Mouse (Mus musculus): Measurements from ENCODE around the gene Mucl3. TPM values are rescaled to one million over a fixed set of nuclear protein-coding genes. Genes with fewer than 3 reads are reported as not detected.
A peak's percentile ranks its signal among the peaks of the same experiment; 100 is the strongest.

Mucl3 gene
- polyA plus RNA-seq, 1 experiment: not detected

- H3K27ac ChIP-seq (ENCODE audit: insufficient read depth, low read depth, low read length): no peak overlapping the region
- H3K4me1 ChIP-seq (ENCODE audit: control insufficient read depth, insufficient read depth, low read length): peaks cover 7% of the 10 kb centered on the region; the same call in 1 of the 2 replicates
- no peak overlapping the region for H3K4me3 ChIP-seq (ENCODE audit: insufficient read depth, low read depth, low read length)
- 81% methylated on average over 6 of the region's 6 CpGs for WGBS
- TF ChIP-seq CTCF (IDR thresholded peaks at IDR 0.05; ENCODE audit: insufficient read depth, low read depth, low read length) (no peak), POLR2A (IDR thresholded peaks at IDR 0.05; ENCODE audit: insufficient read depth, low read depth, low read length) (no peak)
These were observed 4.1 kb downstream of the Mucl3 start for GRCm38 (mm10) chr17:35639352-35639751.

- Histone ChIP-seq H3K4me1 (ENCODE audit: control insufficient read depth, insufficient read depth, low read length) (peaks cover 11% of the 10 kb centered on the region), H3K27ac (ENCODE audit: insufficient read depth, low read depth, low read length) (no peak overlapping the region), H3K4me3 (ENCODE audit: insufficient read depth, low read depth, low read length) (no peak overlapping the region)
- TF ChIP-seq POLR2A (IDR thresholded peaks at IDR 0.05; ENCODE audit: insufficient read depth, low read depth, low read length) (no peak), CTCF (IDR thresholded peaks at IDR 0.05; ENCODE audit: insufficient read depth, low read depth, low read length) (no peak)
- WGBS: 31% methylated on average over 14 of the region's 14 CpGs
These were observed 4.9 kb downstream of the Mucl3 start for GRCm38 (mm10) chr17:35638475-35639190.

- H3K27ac ChIP-seq (ENCODE audit: insufficient read depth, low read depth, low read length): no peak overlapping the region
- TF ChIP-seq CTCF (IDR thresholded peaks at IDR 0.05; ENCODE audit: insufficient read depth, low read depth, low read length): no peak
- TF ChIP-seq POLR2A (IDR thresholded peaks at IDR 0.05; ENCODE audit: insufficient read depth, low read depth, low read length): no peak
- no peak overlapping the region for H3K4me3 ChIP-seq (ENCODE audit: insufficient read depth, low read depth, low read length)
- 44% methylated on average over 5 of the region's 5 CpGs for WGBS
- peaks cover 13% of the 10 kb centered on the region for H3K4me1 ChIP-seq (ENCODE audit: control insufficient read depth, insufficient read depth, low read length)
These were observed 7.1 kb downstream of the Mucl3 start for GRCm38 (mm10) chr17:35636363-35636762.

GRCm38 (mm10) chr17:35635699-35636111 is 7.8 kb downstream of the Mucl3 start:
- peak overlapping the region; percentile 54 for H3K4me3 ChIP-seq (ENCODE audit: insufficient read depth, low read depth, low read length)
- no peak overlapping the region for H3K27ac ChIP-seq (ENCODE audit: insufficient read depth, low read depth, low read length)
- 2% methylated on average over 15 of the region's 15 CpGs for WGBS
- peaks cover 13% of the 10 kb centered on the region for H3K4me1 ChIP-seq (ENCODE audit: control insufficient read depth, insufficient read depth, low read length)
- TF ChIP-seq CTCF (IDR thresholded peaks at IDR 0.05; ENCODE audit: insufficient read depth, low read depth, low read length) (peak; percentile 63), POLR2A (IDR thresholded peaks at IDR 0.05; ENCODE audit: insufficient read depth, low read depth, low read length) (no peak)

GRCm38 (mm10) chr17:35635202-35635601 is 8.3 kb downstream of the Mucl3 start:
- WGBS: 91% methylated on average over 2 of the region's 3 CpGs

GRCm38 (mm10) chr17:35633992-35634391 is 9.5 kb downstream of the Mucl3 start:
- no peak overlapping the region for H3K4me3 ChIP-seq (ENCODE audit: insufficient read depth, low read depth, low read length)
- H3K4me1 ChIP-seq (ENCODE audit: control insufficient read depth, insufficient read depth, low read length): peaks cover 13% of the 10 kb centered on the region
- WGBS: 8% methylated on average over 1 of the region's 1 CpGs
- no peak overlapping the region for H3K27ac ChIP-seq (ENCODE audit: insufficient read depth, low read depth, low read length)
- TF ChIP-seq POLR2A (IDR thresholded peaks at IDR 0.05; ENCODE audit: insufficient read depth, low read depth, low read length) (no peak), CTCF (IDR thresholded peaks at IDR 0.05; ENCODE audit: insufficient read depth, low read depth, low read length) (0 out of 2 replicates have a peak, but pooled peaks have one; percentile 20)

More at GRCm38 (mm10) chr17:35635202-35635601, 8.3 kb downstream of the Mucl3 start:
- TF ChIP-seq POLR2A (IDR thresholded peaks at IDR 0.05; ENCODE audit: insufficient read depth, low read depth, low read length): no peak
- TF ChIP-seq CTCF (IDR thresholded peaks at IDR 0.05; ENCODE audit: insufficient read depth, low read depth, low read length): peak; percentile 23; the same call in 1 of the 2 replicates
- Histone ChIP-seq H3K27ac (ENCODE audit: insufficient read depth, low read depth, low read length) (no peak overlapping the region), H3K4me3 (ENCODE audit: insufficient read depth, low read depth, low read length) (no peak overlapping the region), H3K4me1 (ENCODE audit: control insufficient read depth, insufficient read depth, low read length) (peaks cover 13% of the 10 kb centered on the region)

GRCm38 (mm10) chr17:35626537-35626936 is 17.0 kb downstream of the Mucl3 start, which contains the start of gene Gm9573:
Gene Gm9573 (minus strand): TSS chr17:35626637.
- 87% methylated on average over 7 of the region's 7 CpGs for WGBS
- Histone ChIP-seq H3K4me3 (ENCODE audit: insufficient read depth, low read depth, low read length) (no peak within 1 kb of the TSS), H3K27ac (ENCODE audit: insufficient read depth, low read depth, low read length) (no peak within 1 kb of the TSS), H3K4me1 (ENCODE audit: control insufficient read depth, insufficient read depth, low read length) (no peaks in the 10 kb centered on the region)
- TF ChIP-seq POLR2A (IDR thresholded peaks at IDR 0.05; ENCODE audit: insufficient read depth, low read depth, low read length) (no peak), CTCF (IDR thresholded peaks at IDR 0.05; ENCODE audit: insufficient read depth, low read depth, low read length) (no peak)

- no peak overlapping the region for H3K4me3 ChIP-seq (ENCODE audit: insufficient read depth, low read depth, low read length)
- H3K4me1 ChIP-seq (ENCODE audit: control insufficient read depth, insufficient read depth, low read length): no peaks in the 10 kb centered on the region
- 89% methylated on average over 4 of the region's 4 CpGs for WGBS
- no peak overlapping the region for H3K27ac ChIP-seq (ENCODE audit: insufficient read depth, low read depth, low read length)
- TF ChIP-seq POLR2A (IDR thresholded peaks at IDR 0.05; ENCODE audit: insufficient read depth, low read depth, low read length): no peak
- TF ChIP-seq CTCF (IDR thresholded peaks at IDR 0.05; ENCODE audit: insufficient read depth, low read depth, low read length): no peak
These were observed 26.4 kb downstream of the Mucl3 start for GRCm38 (mm10) chr17:35617127-35617526.

GRCm38 (mm10) chr17:35601736-35602354 is 41.6 kb downstream of the Mucl3 start:
- H3K27ac ChIP-seq (ENCODE audit: insufficient read depth, low read depth, low read length): no peak overlapping the region
- no peak for TF ChIP-seq CTCF (IDR thresholded peaks at IDR 0.05; ENCODE audit: insufficient read depth, low read depth, low read length)
- no peak for TF ChIP-seq POLR2A (IDR thresholded peaks at IDR 0.05; ENCODE audit: insufficient read depth, low read depth, low read length)
- peaks cover 3% of the 10 kb centered on the region; the same call in 1 of the 2 replicates for H3K4me1 ChIP-seq (ENCODE audit: control insufficient read depth, insufficient read depth, low read length)
- WGBS: 39% methylated on average over 8 of the region's 8 CpGs
- H3K4me3 ChIP-seq (ENCODE audit: insufficient read depth, low read depth, low read length): no peak overlapping the region

Data from olfactory bulb, adult 2 months (tissue).